Mouse (Mus musculus): ENCODE measurements around the gene Gm2381.
"Not testable (repeated sequence)": the region's sequence is repeated elsewhere in the genome, so short reads cannot be mapped to it uniquely, and the experiment has no call there.

GRCm38 (mm10) chr7:42793425-42793824 is 73.6 kb downstream of the Gm2381 start, which contains the start of gene Vmn2r62:
- not testable (repeated sequence) for TF ChIP-seq GATA1 (IDR thresholded peaks at IDR 0.05; ENCODE audit: borderline replicate concordance, low read length); FLI1 (IDR thresholded peaks at IDR 0.05; ENCODE audit: low read length)
